Mouse (Mus musculus) hindbrain, embryonic 13.5 days (tissue): ENCODE results near the gene Pth2. TPM values are rescaled to one million over a fixed set of nuclear protein-coding genes. Genes with fewer than 3 reads are reported as not detected.
A peak's percentile ranks its signal among the peaks of the same experiment; 100 is the strongest.

ENCODE experiments used
- ATAC-seq: fragments of 200-750 bp; cut with Nextera tagmentation; 2 replicates; pipeline ENCODE4 v1.8.0; 2017; ENCODE audit warnings: moderate TSS enrichment; ENCODE audit not compliant: low FRiP score
- H3K27ac ChIP-seq: fragments of 300-500 bp; sonication (generic); 2 replicates; pipeline ENCODE4 v1.5.1; 2015; ENCODE audit warnings: inconsistent platforms, mild to moderate bottlenecking, moderate library complexity
- H3K27me3 ChIP-seq: fragments of 300-500 bp; sonication (generic); 2 replicates; pipeline ENCODE4 v1.6.1; 2015; ENCODE audit warnings: mild to moderate bottlenecking, inconsistent platforms
- H3K36me3 ChIP-seq: fragments of 300-500 bp; sonication (generic); 2 replicates; pipeline ENCODE4 v1.6.1; 2015; ENCODE audit warnings: mild to moderate bottlenecking, inconsistent platforms
- H3K4me1 ChIP-seq: fragments of 300-500 bp; sonication (generic); replicated peaks from 2 replicates; pipeline ENCODE4 v1.6.1; 2015; ENCODE audit warnings: inconsistent platforms
- H3K4me2 ChIP-seq: fragments of 300-500 bp; sonication (generic); 2 replicates; pipeline ENCODE4 v1.6.1; 2015; ENCODE audit warnings: inconsistent platforms, mild to moderate bottlenecking, moderate library complexity
- H3K4me3 ChIP-seq: fragments of 300-500 bp; sonication (generic); 2 replicates; pipeline ENCODE4 v1.5.1; 2015; ENCODE audit warnings: mild to moderate bottlenecking, inconsistent platforms
- H3K9ac ChIP-seq: fragments of 300-500 bp; sonication (generic); 2 replicates; pipeline ENCODE4 v1.6.1; 2015; ENCODE audit warnings: mild to moderate bottlenecking, inconsistent platforms
- H3K9me3 ChIP-seq: fragments of 300-500 bp; sonication (generic); 2 replicates; pipeline ENCODE4 v1.6.1; 2016; ENCODE audit warnings: inconsistent platforms
- WGBS: fragments of 180-500 bp; shearing (Covaris S2); methylation state at CpG from one replicate; pipeline ENCODE4 v1.1.7; 2015; 5-methylcytosine and 5-hydroxymethylcytosine counted together
- polyA plus RNA-seq: library from polyadenylated mRNA; unstranded; fragments of >200 nt; fragmentation: Nextera tagmentation; extraction: Ambion mirVana; gene quantifications from 2 replicates; pipeline ENCODE4 v1.2.1, GENCODE M21; 2015

Pth2 gene
- polyA plus RNA-seq, 1 experiment from 2014 or later: 0.66 TPM

DNA sequence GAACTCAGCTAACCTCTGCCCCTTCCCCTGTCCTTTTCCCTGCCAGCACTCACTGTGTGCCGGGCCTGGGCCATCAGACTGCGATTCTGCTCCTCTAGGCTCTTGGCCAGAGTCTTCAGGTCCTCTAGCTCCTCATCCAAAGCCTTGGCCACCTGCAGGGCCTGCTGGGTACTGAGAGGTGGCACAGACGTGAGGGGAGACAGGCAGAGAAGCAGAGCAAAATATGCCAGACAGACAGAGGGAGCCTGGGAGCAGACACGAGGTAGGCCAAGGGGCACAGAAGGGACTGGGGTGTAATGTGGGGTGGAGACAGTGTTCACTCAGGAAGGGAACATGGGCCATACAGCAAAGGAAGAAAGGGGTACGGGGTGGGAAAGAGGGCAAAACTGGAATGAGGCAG is 12.6 kb downstream of the Pth2 start:
- Histone ChIP-seq H3K27ac (no peak overlapping the region), H3K4me1 (peaks cover 11% of the 10 kb centered on the region), H3K36me3 (no peaks in the 10 kb centered on the region), H3K9ac (peak overlapping the region; percentile 46), H3K4me2 (no peak overlapping the region), H3K4me3 (no peak overlapping the region), H3K9me3 (no peaks in the 10 kb centered on the region), H3K27me3 (peaks cover 48% of the 10 kb centered on the region)
- 49% methylated on average over 5 of the region's 5 CpGs for WGBS
- ATAC-seq: no peak

GRCm38 (mm10) chr7:45193871-45194785 is 13.3 kb downstream of the Pth2 start:
- 74% methylated on average over 17 of the region's 17 CpGs for WGBS
- H3K27ac ChIP-seq: no peak overlapping the region
- H3K9me3 ChIP-seq: no peaks in the 10 kb centered on the region
- ATAC-seq: no peak
- no peaks in the 10 kb centered on the region for H3K36me3 ChIP-seq
- H3K4me1 ChIP-seq: peaks cover 12% of the 10 kb centered on the region
- H3K4me2 ChIP-seq: no peak overlapping the region
- peaks cover 41% of the 10 kb centered on the region for H3K27me3 ChIP-seq
- H3K4me3 ChIP-seq: no peak overlapping the region
- H3K9ac ChIP-seq: no peak overlapping the region

DNA sequence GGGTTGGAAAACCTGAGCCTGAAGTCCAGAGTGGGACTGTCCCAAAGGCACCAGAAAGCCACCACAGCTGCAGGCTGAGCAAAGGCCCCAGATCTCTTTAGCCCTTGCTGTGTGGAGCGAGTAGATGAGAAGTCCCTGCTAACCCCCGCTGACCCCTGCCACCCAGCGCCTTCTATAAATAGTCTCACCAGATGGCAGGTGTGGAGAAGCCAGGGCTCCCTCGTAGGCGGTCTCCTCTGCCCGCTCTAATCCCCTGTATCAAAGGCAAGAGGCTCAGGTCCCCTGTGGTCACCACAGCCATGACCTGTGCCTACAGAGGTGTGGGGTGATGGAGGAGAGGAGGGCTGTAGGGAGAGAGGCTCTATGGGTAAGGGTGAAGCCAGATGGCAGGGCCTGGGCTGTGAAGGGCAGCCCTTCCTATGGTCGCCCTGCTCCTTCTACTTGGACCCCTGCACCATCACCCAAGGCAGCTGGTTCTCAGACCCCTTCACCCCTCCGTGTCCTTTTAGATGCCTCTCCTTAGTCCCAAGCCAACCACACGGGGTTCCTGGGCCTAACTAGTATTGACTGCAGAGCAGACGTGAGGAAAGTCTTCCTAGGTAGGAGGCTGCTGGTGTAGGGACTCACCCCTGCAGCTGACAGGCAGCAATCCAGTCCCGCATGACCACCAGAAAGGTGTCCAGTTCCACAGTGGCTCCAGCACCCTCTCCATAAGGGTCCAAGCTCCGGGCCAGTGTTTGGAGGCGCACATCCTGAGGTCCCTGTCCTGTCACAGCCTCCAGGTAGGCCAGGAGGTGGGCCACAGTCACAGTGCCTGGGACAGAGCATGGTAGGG is 14.8 kb downstream of the Pth2 start:
- no peaks in the 10 kb centered on the region for H3K36me3 ChIP-seq
- no peak for ATAC-seq
- 67% methylated on average over 13 of the region's 13 CpGs for WGBS
- peaks cover 12% of the 10 kb centered on the region for H3K4me1 ChIP-seq
- peaks cover 27% of the 10 kb centered on the region for H3K27me3 ChIP-seq
- no peak overlapping the region for H3K9ac ChIP-seq
- no peak overlapping the region for H3K4me3 ChIP-seq
- no peak overlapping the region for H3K27ac ChIP-seq
- no peak overlapping the region for H3K4me2 ChIP-seq
- H3K9me3 ChIP-seq: no peaks in the 10 kb centered on the region

DNA sequence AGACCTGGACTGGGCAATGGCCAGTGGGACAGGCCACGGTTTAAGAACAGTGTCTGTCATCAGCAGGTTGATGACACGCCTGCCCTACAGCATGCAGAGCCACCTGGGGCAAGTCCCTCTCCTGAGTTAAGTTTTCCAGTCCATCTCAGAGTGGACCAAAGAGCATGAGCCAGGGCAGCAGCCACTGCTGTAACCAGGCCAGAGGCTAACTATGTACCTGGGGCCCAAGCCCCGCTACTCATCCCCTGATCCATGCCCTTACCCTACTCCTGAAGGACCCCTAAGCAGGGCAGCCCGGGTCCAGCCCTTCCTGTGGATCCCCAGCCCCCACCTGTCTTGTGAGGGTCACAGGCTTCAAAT is 15.4 kb downstream of the Pth2 start:
- Histone ChIP-seq H3K4me2 (no peak overlapping the region), H3K9ac (no peak overlapping the region), H3K27ac (no peak overlapping the region), H3K9me3 (no peaks in the 10 kb centered on the region), H3K36me3 (no peaks in the 10 kb centered on the region), H3K27me3 (peaks cover 22% of the 10 kb centered on the region), H3K4me1 (peaks cover 12% of the 10 kb centered on the region), H3K4me3 (no peak overlapping the region)
- 85% methylated on average over 4 of the region's 4 CpGs for WGBS
- no peak for ATAC-seq

GRCm38 (mm10) chr7:45196994-45197393 is 16.2 kb downstream of the Pth2 start:
- no peak overlapping the region for H3K4me2 ChIP-seq
- peaks cover 7% of the 10 kb centered on the region for H3K4me1 ChIP-seq
- peak overlapping the region; percentile 40; the same call in 1 of the 2 replicates for H3K9ac ChIP-seq
- no peak for ATAC-seq
- no peaks in the 10 kb centered on the region for H3K36me3 ChIP-seq
- WGBS: 75% methylated on average over 5 of the region's 5 CpGs
- peaks cover 22% of the 10 kb centered on the region for H3K27me3 ChIP-seq
- H3K27ac ChIP-seq: no peak overlapping the region
- H3K9me3 ChIP-seq: no peaks in the 10 kb centered on the region
- H3K4me3 ChIP-seq: no peak overlapping the region

DNA sequence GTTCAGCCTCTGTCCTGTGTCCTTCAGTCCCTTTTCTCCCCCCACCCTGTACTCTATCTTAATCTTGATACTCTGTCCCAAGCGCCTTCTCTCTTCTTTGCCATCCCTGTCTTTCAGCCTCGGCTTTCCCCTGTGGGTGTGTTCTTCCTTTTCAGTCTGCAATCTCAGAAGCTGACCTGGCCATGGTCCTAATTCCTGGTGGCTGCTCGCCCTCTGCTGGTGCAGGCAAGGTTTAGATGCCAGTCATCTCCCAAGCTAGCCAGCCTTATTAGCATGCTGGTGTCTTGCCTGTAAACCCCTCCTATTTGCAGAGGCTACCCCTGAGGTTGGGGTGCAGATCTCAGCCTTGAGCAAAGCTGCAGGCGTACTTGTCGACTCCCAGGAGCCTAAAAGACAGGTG is 17.6 kb downstream of the Pth2 start:
- H3K4me1 ChIP-seq: peaks cover 5% of the 10 kb centered on the region; the same call in 1 of the 2 replicates
- H3K27me3 ChIP-seq: peaks cover 26% of the 10 kb centered on the region
- peak; percentile 62; the same call in 1 of the 2 replicates for ATAC-seq
- H3K4me3 ChIP-seq: no peak overlapping the region
- no peak overlapping the region for H3K4me2 ChIP-seq
- H3K36me3 ChIP-seq: no peaks in the 10 kb centered on the region
- H3K9ac ChIP-seq: no peak overlapping the region
- no peaks in the 10 kb centered on the region for H3K9me3 ChIP-seq
- 14% methylated on average over 5 of the region's 5 CpGs for WGBS
- H3K27ac ChIP-seq: no peak overlapping the region

GRCm38 (mm10) chr7:45198961-45199360 is 18.2 kb downstream of the Pth2 start:
- no peak for ATAC-seq
- 83% methylated on average over 11 of the region's 11 CpGs for WGBS
- H3K9me3 ChIP-seq: no peaks in the 10 kb centered on the region

DNA sequence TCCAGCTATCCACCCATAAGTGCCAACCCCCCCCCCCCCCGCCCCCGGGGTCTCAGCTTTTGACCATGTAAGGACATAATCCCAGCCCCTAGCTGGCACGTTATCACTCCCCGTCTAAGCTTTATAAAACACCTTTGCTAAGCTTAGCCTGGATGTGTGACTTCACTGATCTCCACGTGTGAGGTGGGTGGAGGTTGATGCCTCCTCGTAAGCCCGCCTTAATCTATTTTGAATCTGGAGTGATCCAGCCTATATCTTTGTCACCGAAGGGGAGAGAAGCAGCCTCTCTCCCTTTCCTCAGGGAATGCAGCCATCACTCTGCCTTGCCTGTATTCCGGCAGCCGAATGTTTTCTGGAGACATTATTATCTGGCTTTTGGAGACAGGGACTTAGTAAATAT is 21.9 kb downstream of the Pth2 start:
- H3K36me3 ChIP-seq: no peaks in the 10 kb centered on the region
- H3K27ac ChIP-seq: no peak overlapping the region
- H3K4me2 ChIP-seq: no peak overlapping the region
- H3K27me3 ChIP-seq: peaks cover 13% of the 10 kb centered on the region
- H3K4me3 ChIP-seq: no peak overlapping the region
- H3K9ac ChIP-seq: no peak overlapping the region
- peaks cover 10% of the 10 kb centered on the region; the same call in 1 of the 2 replicates for H3K4me1 ChIP-seq
- WGBS: 67% methylated on average over 10 of the region's 10 CpGs
- H3K9me3 ChIP-seq: no peaks in the 10 kb centered on the region
- no peak for ATAC-seq

More at GRCm38 (mm10) chr7:45198961-45199360, 18.2 kb downstream of the Pth2 start:
- Histone ChIP-seq H3K9ac (0 out of 2 replicates have a peak overlapping the region, but pooled peaks have one; percentile 6), H3K27me3 (peaks cover 27% of the 10 kb centered on the region), H3K36me3 (no peaks in the 10 kb centered on the region), H3K4me3 (no peak overlapping the region), H3K4me1 (peaks cover 6% of the 10 kb centered on the region; the same call in 1 of the 2 replicates), H3K27ac (no peak overlapping the region), H3K4me2 (no peak overlapping the region)

- H3K36me3 ChIP-seq: no peaks in the 10 kb centered on the region
- no peaks in the 10 kb centered on the region for H3K9me3 ChIP-seq
- peak within 1 kb of the TSS; percentile 62 for H3K4me2 ChIP-seq
- peak within 1 kb of the TSS; percentile 88 for H3K27ac ChIP-seq
- peak within 1 kb of the TSS; percentile 69 for H3K9ac ChIP-seq
- peaks cover 5% of the 10 kb centered on the region; the same call in 1 of the 2 replicates for H3K4me1 ChIP-seq
- peak; percentile 97 for ATAC-seq
- peaks cover 20% of the 10 kb centered on the region for H3K27me3 ChIP-seq
- H3K4me3 ChIP-seq: peak within 1 kb of the TSS; percentile 47
- WGBS: 8% methylated on average over 44 of the region's 44 CpGs
Observed at GRCm38 (mm10) chr7:45204380-45205143, 23.8 kb downstream of the Pth2 start, which contains the start of gene Ccdc155. Gene Ccdc155 (minus strand): TSS chr7:45204892.

GRCm38 (mm10) chr7:45208260-45208659 is 27.5 kb downstream of the Pth2 start:
- H3K36me3 ChIP-seq: no peaks in the 10 kb centered on the region
- peaks cover 44% of the 10 kb centered on the region for H3K27me3 ChIP-seq
- no peak overlapping the region for H3K27ac ChIP-seq
- peaks cover 5% of the 10 kb centered on the region; the same call in 1 of the 2 replicates for H3K4me1 ChIP-seq
- no peak overlapping the region for H3K4me3 ChIP-seq
- no peak overlapping the region for H3K4me2 ChIP-seq
- H3K9ac ChIP-seq: no peak overlapping the region
- H3K9me3 ChIP-seq: no peaks in the 10 kb centered on the region
- no peak for ATAC-seq
- WGBS: 82% methylated on average over 6 of the region's 6 CpGs

- Histone ChIP-seq H3K4me2 (no peak overlapping the region), H3K27me3 (peaks cover 43% of the 10 kb centered on the region), H3K4me3 (no peak overlapping the region), H3K9me3 (no peaks in the 10 kb centered on the region), H3K9ac (no peak overlapping the region), H3K36me3 (no peaks in the 10 kb centered on the region), H3K4me1 (peaks cover 6% of the 10 kb centered on the region), H3K27ac (no peak overlapping the region)
- ATAC-seq: no peak
- 80% methylated on average over 10 of the region's 10 CpGs for WGBS
Observed at GRCm38 (mm10) chr7:45211070-45211469, 30.3 kb downstream of the Pth2 start.
